Mouse (Mus musculus): ENCODE measurements around the gene Sh3bgrl3.

Gene Sh3bgrl3

DNA sequence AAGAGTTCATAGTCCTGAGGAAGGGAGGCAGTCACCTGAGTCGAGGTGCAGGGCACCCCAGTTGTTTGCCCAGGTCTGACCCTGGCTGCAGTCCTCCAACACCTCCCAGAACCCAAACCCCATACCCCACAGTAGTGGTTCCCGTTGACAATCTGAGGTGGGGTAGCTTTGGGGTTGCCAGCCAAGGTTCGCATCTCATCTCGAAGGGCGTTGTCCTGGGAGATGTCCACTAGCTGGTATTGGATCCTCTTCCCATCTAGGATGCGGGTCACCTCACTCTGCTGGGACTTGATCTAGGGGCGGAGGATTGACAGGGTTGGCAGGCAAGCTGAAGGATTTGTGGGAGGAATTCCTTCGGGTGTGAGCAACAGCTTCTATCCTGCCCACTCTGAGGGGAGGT is 796 bp downstream of the Sh3bgrl3 start:
- DNase-seq: no peak

DNA sequence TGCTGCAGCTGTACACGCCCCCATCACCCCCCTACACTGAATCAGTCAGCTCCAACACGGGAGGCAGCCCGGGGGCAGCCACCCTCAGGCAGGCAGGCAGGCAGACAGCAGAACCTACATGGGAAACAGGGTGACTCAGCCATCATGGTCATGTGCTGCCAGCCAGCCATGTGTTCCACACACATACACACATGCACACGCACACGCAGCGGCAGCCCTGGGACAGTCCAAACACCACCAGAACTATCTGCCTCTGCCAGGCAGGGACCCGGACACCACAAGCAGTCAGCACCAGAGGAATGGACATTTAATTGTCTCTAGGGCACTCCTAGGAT is 1.5 kb downstream of the Sh3bgrl3 start:
- peak in 1 of 2 experiments; percentile 21 for DNase-seq

- no peak for DNase-seq
These were observed 2.1 kb downstream of the Sh3bgrl3 start for GRCm38 (mm10) chr4:134126300-134127120.

- DNase-seq: peak in 1 of 2 experiments; percentile 14
These were observed 3.1 kb downstream of the Sh3bgrl3 start for GRCm38 (mm10) chr4:134125383-134126060.

GRCm38 (mm10) chr4:134123680-134124551 is 4.7 kb downstream of the Sh3bgrl3 start:
- DNase-seq: peak; percentile 71 to 73

GRCm38 (mm10) chr4:134123147-134123546 is 5.4 kb downstream of the Sh3bgrl3 start:
- DNase-seq: no peak

DNA sequence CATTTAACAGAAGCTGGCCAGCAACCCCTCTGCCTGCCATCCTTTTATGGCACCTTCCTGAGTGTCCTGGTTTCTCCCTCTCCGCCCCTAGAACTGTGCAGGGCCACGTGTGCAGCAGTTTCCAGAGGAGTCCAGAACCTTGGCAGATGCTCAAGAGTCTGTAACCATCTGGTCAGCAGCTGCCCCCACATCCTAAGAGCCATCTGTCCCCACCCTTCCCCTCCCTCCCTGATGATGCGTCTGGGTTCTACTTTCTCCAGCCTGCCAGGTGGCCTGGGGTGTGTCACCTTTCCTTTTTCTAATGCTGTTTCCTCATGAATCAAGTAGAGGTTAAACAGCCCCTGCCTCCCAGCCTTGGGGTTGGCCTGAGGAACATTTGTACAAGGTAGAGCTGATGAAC is 6.3 kb downstream of the Sh3bgrl3 start:
- DNase-seq: no peak

DNA sequence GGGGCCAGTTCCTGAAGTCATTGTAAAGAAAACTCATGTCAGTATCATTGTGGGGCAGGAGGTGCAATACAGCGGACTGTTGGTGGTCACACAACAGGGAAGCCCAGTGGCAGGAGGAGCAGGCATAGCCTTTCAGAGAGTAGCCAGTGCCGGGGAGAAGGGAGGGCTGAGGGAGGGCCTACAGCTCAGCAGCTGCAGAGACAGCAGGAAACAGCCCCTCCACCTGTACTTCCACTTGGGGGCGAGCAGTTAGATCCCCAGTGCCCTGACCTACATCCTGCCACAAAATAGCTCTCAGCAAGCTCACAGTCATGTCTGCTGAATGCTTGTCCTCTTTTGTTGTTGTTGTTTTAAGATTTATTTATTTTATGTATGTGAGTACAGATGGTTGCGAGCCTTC is 7.0 kb downstream of the Sh3bgrl3 start:
- DNase-seq: no peak

GRCm38 (mm10) chr4:134120916-134121315 is 7.7 kb downstream of the Sh3bgrl3 start:
- no peak for DNase-seq

GRCm38 (mm10) chr4:134120192-134120805 is 8.3 kb downstream of the Sh3bgrl3 start:
- no peak for DNase-seq

- DNase-seq: peak; percentile 22 to 39
These were observed 8.9 kb downstream of the Sh3bgrl3 start for GRCm38 (mm10) chr4:134119644-134120043.

- DNase-seq: no peak
These were observed 9.5 kb downstream of the Sh3bgrl3 start for GRCm38 (mm10) chr4:134119042-134119441.

DNA sequence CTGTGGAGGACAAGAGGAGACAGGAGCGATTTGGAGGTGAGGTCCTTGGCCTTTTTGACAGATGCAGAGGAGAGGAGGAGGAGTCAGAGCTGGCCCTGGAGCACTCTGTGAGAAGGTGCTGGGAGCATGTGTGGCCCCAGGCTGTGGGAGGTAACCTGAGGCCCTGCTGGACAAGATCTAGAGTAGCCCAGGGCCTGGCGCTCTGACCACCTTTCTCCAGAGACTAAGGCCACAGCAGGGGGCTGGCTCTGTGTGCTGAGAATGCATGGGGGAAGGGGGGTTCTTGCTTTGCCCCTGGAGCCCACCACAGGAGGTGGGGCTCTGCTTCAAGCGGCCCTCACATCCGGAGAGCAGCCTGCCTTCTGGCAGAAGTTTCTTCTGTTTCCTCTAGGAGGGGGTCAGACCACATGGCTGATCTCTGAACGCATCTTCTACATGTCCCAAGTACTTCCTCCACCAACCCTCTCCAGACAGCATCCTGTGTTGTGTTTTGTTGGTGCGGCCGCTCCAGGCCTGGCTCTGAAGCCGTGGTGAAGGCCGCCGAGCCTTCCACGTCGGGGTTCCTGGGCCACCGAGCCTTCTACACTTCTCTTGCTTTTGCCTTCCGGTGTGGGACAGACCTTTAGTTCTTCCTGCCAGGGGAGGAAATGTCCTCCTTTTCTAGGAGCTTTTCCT is 10.3 kb downstream of the Sh3bgrl3 start:
- no peak for DNase-seq

DNA sequence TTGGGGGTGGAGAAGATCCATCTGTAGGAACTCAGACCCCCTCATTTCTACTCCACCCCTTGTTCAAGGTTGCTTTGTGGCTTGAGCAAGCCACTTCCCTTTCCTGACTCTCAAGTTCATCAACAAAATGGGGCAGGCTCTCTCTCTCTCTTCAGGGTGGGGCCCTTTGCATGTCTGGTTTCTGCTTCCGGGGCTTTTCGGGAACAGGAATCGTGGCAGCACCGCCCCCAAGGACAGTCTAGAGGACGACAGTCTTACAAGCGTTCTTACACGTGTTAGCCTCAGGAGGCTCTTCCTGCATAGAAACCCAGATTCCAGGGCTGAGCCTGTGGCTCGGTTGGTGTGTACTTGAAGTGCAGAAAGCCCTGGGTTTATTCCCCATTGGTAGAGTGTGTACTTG is 11.6 kb downstream of the Sh3bgrl3 start:
- DNase-seq: no peak

GRCm38 (mm10) chr4:134116501-134116900 is 12.1 kb downstream of the Sh3bgrl3 start:
- DNase-seq: no peak

- DNase-seq: no peak
These were observed 13.1 kb downstream of the Sh3bgrl3 start for GRCm38 (mm10) chr4:134115215-134116144.

- DNase-seq: no peak
These were observed 14.6 kb downstream of the Sh3bgrl3 start for GRCm38 (mm10) chr4:134114038-134114437.

GRCm38 (mm10) chr4:134113356-134113994 is 15.1 kb downstream of the Sh3bgrl3 start:
- DNase-seq: no peak

DNA sequence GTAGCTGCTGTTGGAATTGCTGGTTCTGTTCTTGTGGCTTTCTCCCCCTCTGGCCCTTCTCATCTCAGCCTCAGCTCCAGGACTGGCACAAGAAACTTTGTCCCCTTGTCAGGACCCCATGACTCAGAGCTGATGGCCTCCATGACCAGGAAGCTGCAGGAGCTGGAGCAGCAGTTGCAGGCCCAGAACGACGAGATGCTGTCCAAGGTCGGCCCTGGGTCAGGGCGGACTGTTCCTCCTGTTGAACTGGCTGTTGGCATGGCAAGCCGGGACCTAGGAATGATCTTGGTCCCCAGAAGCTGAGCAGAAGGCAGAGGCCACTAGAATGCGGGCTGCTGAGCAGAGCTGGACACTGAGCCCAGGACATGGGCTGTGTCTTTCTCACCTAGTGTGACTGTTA is 16.2 kb downstream of the Sh3bgrl3 start:
- DNase-seq: no peak

- no peak for DNase-seq
These were observed 17.9 kb downstream of the Sh3bgrl3 start for GRCm38 (mm10) chr4:134110653-134111052.

GRCm38 (mm10) chr4:134108196-134108595 is 20.4 kb downstream of the Sh3bgrl3 start:
- no peak for DNase-seq

Measured in cerebellum, postnatal 25 days (tissue).